Mouse (Mus musculus): Measurements from ENCODE around the gene Olfr822. TPM values are rescaled to one million over a fixed set of nuclear protein-coding genes. Genes with fewer than 3 reads are reported as not detected.
"Not testable (repeated sequence)": the region's sequence is repeated elsewhere in the genome, so short reads cannot be mapped to it uniquely, and the experiment has no call there.

Olfr822 gene
- polyA plus RNA-seq (2014; fragmentation: Nextera tagmentation; extraction: Ambion mirVana) = not detected in 2 replicates

DNA sequence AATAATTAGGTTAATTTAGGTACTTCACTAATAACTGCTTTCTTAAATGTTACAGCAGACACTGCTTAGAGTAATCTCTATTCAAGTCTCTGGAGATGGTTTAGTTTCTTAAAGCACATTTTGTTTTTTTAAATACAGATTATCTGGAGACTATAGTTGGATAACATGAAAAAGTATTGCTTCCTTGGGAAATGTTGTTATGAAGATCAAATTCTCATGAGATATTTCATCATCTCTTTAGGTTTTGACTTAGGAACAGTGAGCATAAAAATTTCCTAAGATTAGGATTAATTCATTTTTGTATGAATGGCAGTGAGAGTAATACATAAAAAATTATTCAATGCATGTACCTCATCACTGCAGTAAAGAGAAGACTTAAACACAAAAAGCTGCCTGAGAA lies at the start of gene Olfr822:
TSS of gene Olfr822 (plus strand) at position 301 of the 400 bp plus-strand sequence.
- H3K27me3 ChIP-seq (ENCODE audit: control insufficient read depth, insufficient read depth, low read length) = no peaks in the 10 kb centered on the region
- H3K27ac ChIP-seq (ENCODE audit: low read depth, low read length) = no peak within 1 kb of the TSS
- ATAC-seq (ENCODE audit: insufficient read depth, low FRiP score, low TSS enrichment) = no peak
- H3K4me3 ChIP-seq (ENCODE audit: low read depth, low read length) = no peak within 1 kb of the TSS
- no peaks in the 10 kb centered on the region for H3K9me3 ChIP-seq (ENCODE audit: control insufficient read depth, low read length)
- no peak within 1 kb of the TSS for H3K4me2 ChIP-seq (ENCODE audit: low read depth)
- H3K36me3 ChIP-seq (ENCODE audit: control insufficient read depth, insufficient read depth, low read length) = no peaks in the 10 kb centered on the region
- H3K4me1 ChIP-seq (ENCODE audit: control insufficient read depth, insufficient read depth, low read length) = no peaks in the 10 kb centered on the region
- no peak within 1 kb of the TSS for H3K9ac ChIP-seq (ENCODE audit: low read length)
- DNase-seq (ENCODE audit: low spot score) = no peak

DNA sequence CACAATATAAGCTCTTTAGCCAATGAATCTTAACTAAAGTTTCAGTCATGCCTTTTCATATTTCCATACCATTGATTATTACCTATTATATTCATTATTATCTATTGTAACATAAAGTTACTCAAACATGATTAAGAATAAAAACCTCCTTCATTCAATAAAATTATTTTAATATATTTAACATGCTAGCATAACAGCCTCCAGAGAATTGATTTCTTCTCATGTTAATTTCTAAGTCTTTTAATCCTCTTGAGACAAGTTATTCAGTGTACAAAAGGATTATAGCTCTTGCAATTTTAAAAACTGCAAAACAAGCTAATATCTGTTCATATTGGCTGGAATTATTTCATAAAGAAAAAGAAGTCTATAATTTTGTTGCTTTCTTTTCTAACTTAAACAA lies 41.0 kb upstream of the Olfr822 start, which contains the start of gene Olfr821:
TSS of gene Olfr821 (plus strand) at position 301 of the 400 bp plus-strand sequence.
- H3K4me3 ChIP-seq (ENCODE audit: low read depth, low read length) = no peak within 1 kb of the TSS
- H3K4me1 ChIP-seq (ENCODE audit: control insufficient read depth, insufficient read depth, low read length) = no peaks in the 10 kb centered on the region
- no peak within 1 kb of the TSS for H3K27ac ChIP-seq (ENCODE audit: low read depth, low read length)
- DNase-seq (ENCODE audit: low spot score) (no peak), ATAC-seq (ENCODE audit: insufficient read depth, low FRiP score, low TSS enrichment) (no peak)
- H3K9ac ChIP-seq (ENCODE audit: low read length) = no peak within 1 kb of the TSS
- no peak within 1 kb of the TSS for H3K4me2 ChIP-seq (ENCODE audit: low read depth)
- H3K27me3 ChIP-seq (ENCODE audit: control insufficient read depth, insufficient read depth, low read length) = no peaks in the 10 kb centered on the region
- no peaks in the 10 kb centered on the region for H3K9me3 ChIP-seq (ENCODE audit: control insufficient read depth, low read length)
- H3K36me3 ChIP-seq (ENCODE audit: control insufficient read depth, insufficient read depth, low read length) = no peaks in the 10 kb centered on the region

DNA sequence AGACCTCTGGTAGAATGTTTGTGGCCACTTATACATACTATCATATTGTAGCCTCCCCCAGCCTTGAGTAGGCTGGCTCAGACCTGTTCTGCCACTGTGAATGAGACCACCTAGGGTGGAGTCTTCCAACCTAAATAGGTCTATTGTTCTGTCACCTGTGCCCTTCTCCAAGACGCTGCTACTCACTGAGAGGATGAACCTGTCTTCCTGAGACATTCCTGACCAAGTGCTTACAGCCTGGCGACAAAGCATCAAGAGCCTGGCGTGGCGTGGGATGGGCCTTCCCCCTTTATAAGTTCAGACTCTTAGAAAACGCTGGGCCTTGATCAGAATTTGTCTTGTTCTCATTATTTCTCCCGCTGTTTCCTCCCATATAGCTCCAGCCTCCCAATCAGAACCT lies 33.9 kb upstream of the Olfr822 start:
- WGBS = 75% methylated on average over 6 of the region's 6 CpGs

DNA sequence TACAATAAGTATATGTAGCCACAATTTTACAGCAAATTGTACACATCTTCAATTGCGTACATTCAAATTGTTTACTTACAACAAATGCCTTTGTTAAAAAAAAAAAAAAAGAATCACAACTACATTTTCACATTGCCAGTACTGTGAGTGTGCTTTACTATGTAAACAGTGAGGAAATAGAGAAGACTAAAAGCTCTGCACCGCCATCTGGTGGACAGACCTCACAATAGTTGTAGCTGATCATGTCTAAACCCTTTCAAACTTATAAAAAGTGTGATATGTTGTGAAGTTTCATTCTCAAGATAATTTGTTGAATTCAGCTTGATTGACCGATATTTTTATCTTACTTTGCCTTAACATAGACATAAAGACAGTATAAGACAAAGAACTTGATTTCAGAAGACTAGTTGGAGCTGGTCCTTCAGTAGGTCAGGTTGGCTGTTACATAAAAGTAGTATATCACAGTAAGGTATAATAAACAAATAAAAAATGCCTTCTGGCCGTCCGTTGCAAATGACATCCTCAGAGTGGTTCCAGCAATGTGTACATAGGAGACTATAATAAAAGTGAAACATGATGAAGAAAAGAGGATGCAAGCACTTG lies 21.9 kb downstream of the Olfr822 start:
- Histone ChIP-seq H3K9me3 (ENCODE audit: control insufficient read depth, low read length) (no peaks in the 10 kb centered on the region), H3K36me3 (ENCODE audit: control insufficient read depth, insufficient read depth, low read length) (no peaks in the 10 kb centered on the region), H3K4me1 (ENCODE audit: control insufficient read depth, insufficient read depth, low read length) (no peaks in the 10 kb centered on the region), H3K27ac (ENCODE audit: low read depth, low read length) (no peak overlapping the region), H3K4me2 (ENCODE audit: low read depth) (no peak overlapping the region), H3K9ac (ENCODE audit: low read length) (no peak overlapping the region), H3K27me3 (ENCODE audit: control insufficient read depth, insufficient read depth, low read length) (no peaks in the 10 kb centered on the region), H3K4me3 (ENCODE audit: low read depth, low read length) (no peak overlapping the region)
- peak; percentile 70; the same call in 1 of the 2 replicates for ATAC-seq (ENCODE audit: insufficient read depth, low FRiP score, low TSS enrichment)
- peak; percentile 66 for DNase-seq (ENCODE audit: low spot score)
- WGBS = 18% methylated on average over 5 of the region's 5 CpGs

More for the DNA sequence above, 33.9 kb upstream of the Olfr822 start:
- Histone ChIP-seq H3K27ac (ENCODE audit: low read depth, low read length) (no peak overlapping the region), H3K4me3 (ENCODE audit: low read depth, low read length) (no peak overlapping the region), H3K27me3 (ENCODE audit: control insufficient read depth, insufficient read depth, low read length) (no peaks in the 10 kb centered on the region), H3K9me3 (ENCODE audit: control insufficient read depth, low read length) (no peaks in the 10 kb centered on the region), H3K4me1 (ENCODE audit: control insufficient read depth, insufficient read depth, low read length) (no peaks in the 10 kb centered on the region), H3K9ac (ENCODE audit: low read length) (no peak overlapping the region), H3K4me2 (ENCODE audit: low read depth) (no peak overlapping the region), H3K36me3 (ENCODE audit: control insufficient read depth, insufficient read depth, low read length) (no peaks in the 10 kb centered on the region)
- no peak for ATAC-seq (ENCODE audit: insufficient read depth, low FRiP score, low TSS enrichment)
- DNase-seq (ENCODE audit: low spot score) = no peak

DNA sequence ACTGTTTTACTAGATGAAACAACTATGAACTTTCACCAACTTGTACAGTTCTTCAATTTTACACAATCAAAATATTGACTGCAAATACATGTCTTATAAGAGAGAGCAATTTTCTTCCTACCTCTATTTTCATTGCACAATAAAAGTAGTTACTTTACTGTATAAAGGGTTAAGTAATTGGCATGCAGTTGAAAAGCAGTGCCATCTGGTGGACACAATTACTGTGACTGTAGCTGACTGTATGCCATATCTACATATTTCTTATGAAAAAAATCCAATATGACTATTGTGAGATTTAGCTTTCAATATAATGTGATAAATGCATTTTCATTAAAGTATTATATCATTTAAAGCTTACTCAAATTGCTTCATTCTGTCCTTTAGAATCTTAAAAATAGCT lies 25.1 kb downstream of the Olfr822 start:
- Histone ChIP-seq H3K9me3 (ENCODE audit: control insufficient read depth, low read length) (no peaks in the 10 kb centered on the region), H3K27ac (ENCODE audit: low read depth, low read length) (no peak overlapping the region), H3K36me3 (ENCODE audit: control insufficient read depth, insufficient read depth, low read length) (no peaks in the 10 kb centered on the region), H3K4me1 (ENCODE audit: control insufficient read depth, insufficient read depth, low read length) (no peaks in the 10 kb centered on the region), H3K4me2 (ENCODE audit: low read depth) (no peak overlapping the region), H3K27me3 (ENCODE audit: control insufficient read depth, insufficient read depth, low read length) (no peaks in the 10 kb centered on the region), H3K9ac (ENCODE audit: low read length) (no peak overlapping the region), H3K4me3 (ENCODE audit: low read depth, low read length) (no peak overlapping the region)
- DNase-seq (ENCODE audit: low spot score) = no peak
- no peak for ATAC-seq (ENCODE audit: insufficient read depth, low FRiP score, low TSS enrichment)

DNA sequence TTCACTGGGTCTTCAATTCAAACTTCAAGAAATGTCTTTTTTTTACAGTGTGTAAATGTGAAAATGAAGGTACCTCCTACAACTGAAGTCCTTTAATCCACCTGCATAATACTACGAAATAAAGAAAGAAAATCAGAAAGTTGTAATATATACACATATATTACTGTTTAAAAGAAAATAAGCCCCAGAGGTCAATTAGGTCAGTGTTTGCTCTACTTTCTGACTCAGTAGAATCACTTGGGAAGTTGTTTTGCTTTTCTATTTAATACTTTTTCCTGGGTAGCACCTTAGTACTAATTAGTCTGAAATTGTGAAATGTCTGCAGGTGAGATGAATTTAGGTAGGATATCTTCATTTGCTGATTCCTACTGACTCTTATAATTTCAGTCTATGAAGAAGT lies 44.3 kb downstream of the Olfr822 start, which contains the start of gene Olfr823:
TSS of gene Olfr823 (minus strand) at position 101 of the 400 bp plus-strand sequence.
- not testable (repeated sequence) for ATAC-seq (ENCODE audit: insufficient read depth, low FRiP score, low TSS enrichment); H3K27ac ChIP-seq (ENCODE audit: low read depth, low read length); H3K4me3 ChIP-seq (ENCODE audit: low read depth, low read length); H3K9ac ChIP-seq (ENCODE audit: low read length); H3K4me1 ChIP-seq (ENCODE audit: control insufficient read depth, insufficient read depth, low read length); H3K9me3 ChIP-seq (ENCODE audit: control insufficient read depth, low read length); H3K27me3 ChIP-seq (ENCODE audit: control insufficient read depth, insufficient read depth, low read length); DNase-seq (ENCODE audit: low spot score); H3K4me2 ChIP-seq (ENCODE audit: low read depth); H3K36me3 ChIP-seq (ENCODE audit: control insufficient read depth, insufficient read depth, low read length)
- 91% methylated on average over 1 of the region's 1 CpGs for WGBS

DNA sequence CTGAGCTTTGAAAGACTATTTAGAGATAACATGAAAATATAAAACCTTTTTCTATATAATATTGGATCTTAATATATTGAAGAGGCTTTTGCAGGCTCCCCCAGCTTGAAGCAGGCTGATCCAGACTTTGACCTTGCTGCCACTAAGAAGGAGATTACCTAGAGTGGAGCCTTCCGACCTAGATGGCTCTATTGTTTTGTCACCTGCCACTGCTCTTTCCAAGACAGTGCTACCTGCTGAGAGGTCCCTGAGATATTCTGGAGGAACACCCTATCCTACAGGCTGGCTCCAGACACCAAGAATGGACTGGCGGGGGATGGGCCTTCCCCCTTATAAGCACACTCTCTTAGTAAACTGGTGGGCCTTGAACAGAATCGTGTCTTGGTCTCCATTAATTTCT lies 45.0 kb downstream of the Olfr822 start:
- not testable (repeated sequence) for H3K4me2 ChIP-seq (ENCODE audit: low read depth); H3K9me3 ChIP-seq (ENCODE audit: control insufficient read depth, low read length); H3K4me3 ChIP-seq (ENCODE audit: low read depth, low read length); H3K36me3 ChIP-seq (ENCODE audit: control insufficient read depth, insufficient read depth, low read length); DNase-seq (ENCODE audit: low spot score); H3K27ac ChIP-seq (ENCODE audit: low read depth, low read length); H3K9ac ChIP-seq (ENCODE audit: low read length); H3K4me1 ChIP-seq (ENCODE audit: control insufficient read depth, insufficient read depth, low read length); ATAC-seq (ENCODE audit: insufficient read depth, low FRiP score, low TSS enrichment); H3K27me3 ChIP-seq (ENCODE audit: control insufficient read depth, insufficient read depth, low read length)
- 72% methylated on average over 3 of the region's 3 CpGs for WGBS

Other genes with a start within 250 kb of the Olfr822 start
- gene Olfr812, start 225.1 kb upstream of the Olfr822 start, polyA plus RNA-seq (2014; fragmentation: Nextera tagmentation; extraction: Ambion mirVana) = not detected in 2 replicates
- not detected in 2 replicates for gene Olfr813, start 215.8 kb upstream of the Olfr822 start, polyA plus RNA-seq (2014; fragmentation: Nextera tagmentation; extraction: Ambion mirVana)
- gene Olfr814, start 191.4 kb upstream of the Olfr822 start, polyA plus RNA-seq (2014; fragmentation: Nextera tagmentation; extraction: Ambion mirVana) = not detected in 2 replicates
- not detected in 2 replicates for gene Olfr815, start 165.3 kb upstream of the Olfr822 start, polyA plus RNA-seq (2014; fragmentation: Nextera tagmentation; extraction: Ambion mirVana)
- not detected in 2 replicates for gene Olfr816, start 155.6 kb upstream of the Olfr822 start, polyA plus RNA-seq (2014; fragmentation: Nextera tagmentation; extraction: Ambion mirVana)
- gene Olfr818, start 122.1 kb upstream of the Olfr822 start, polyA plus RNA-seq (2014; fragmentation: Nextera tagmentation; extraction: Ambion mirVana) = not detected in 2 replicates
- gene Olfr819, start 103.9 kb upstream of the Olfr822 start, polyA plus RNA-seq (2014; fragmentation: Nextera tagmentation; extraction: Ambion mirVana) = not detected in 2 replicates
- not detected in 2 replicates for gene Olfr247, start 95.1 kb upstream of the Olfr822 start, polyA plus RNA-seq (2014; fragmentation: Nextera tagmentation; extraction: Ambion mirVana)
- gene Gm10310, start 86.1 kb upstream of the Olfr822 start, polyA plus RNA-seq (2014; fragmentation: Nextera tagmentation; extraction: Ambion mirVana) = not detected in 2 replicates
- not detected in 2 replicates for gene Olfr820, start 58.6 kb upstream of the Olfr822 start, polyA plus RNA-seq (2014; fragmentation: Nextera tagmentation; extraction: Ambion mirVana)
- not detected in 2 replicates for gene Olfr821, start 40.9 kb upstream of the Olfr822 start, polyA plus RNA-seq (2014; fragmentation: Nextera tagmentation; extraction: Ambion mirVana)
- gene Olfr823, start 44.2 kb downstream of the Olfr822 start, polyA plus RNA-seq (2014; fragmentation: Nextera tagmentation; extraction: Ambion mirVana) = not detected in 2 replicates
- not detected in 2 replicates for gene Olfr824, start 58.8 kb downstream of the Olfr822 start, polyA plus RNA-seq (2014; fragmentation: Nextera tagmentation; extraction: Ambion mirVana)
- not detected in 2 replicates for gene Olfr825, start 95.6 kb downstream of the Olfr822 start, polyA plus RNA-seq (2014; fragmentation: Nextera tagmentation; extraction: Ambion mirVana)
- not detected in 2 replicates for gene Olfr826, start 113.0 kb downstream of the Olfr822 start, polyA plus RNA-seq (2014; fragmentation: Nextera tagmentation; extraction: Ambion mirVana)
- gene Olfr827, start 143.2 kb downstream of the Olfr822 start, polyA plus RNA-seq (2014; fragmentation: Nextera tagmentation; extraction: Ambion mirVana) = not detected in 2 replicates
- 52.7 and 59.2 TPM in 2 replicates for gene Neurod4, start 209.0 kb downstream of the Olfr822 start, polyA plus RNA-seq (2014; fragmentation: Nextera tagmentation; extraction: Ambion mirVana)

All from neural tube, embryonic 11.5 days (tissue).